Mouse (Mus musculus): ENCODE measurements at regions not wholly inside any gene's neighbourhood (a gene's known extent, or its start where the extent isn't known, plus 50 kb on each side); places are given as distances from the start of the nearest gene placed in this dataset.

- TF ChIP-seq ZNF384 (IDR thresholded peaks at IDR 0.05; ENCODE audit: low read depth, low read length) = no peak
- TF ChIP-seq HCFC1 (IDR thresholded peaks at IDR 0.05; ENCODE audit: borderline replicate concordance, insufficient read depth, low read length) = no peak
These were observed 249.0 kb upstream of the Usp24 start for GRCm38 (mm10) chr4:106067023-106067422.
